Mouse (Mus musculus): ENCODE results near the gene Rere.

Rere gene

DNA sequence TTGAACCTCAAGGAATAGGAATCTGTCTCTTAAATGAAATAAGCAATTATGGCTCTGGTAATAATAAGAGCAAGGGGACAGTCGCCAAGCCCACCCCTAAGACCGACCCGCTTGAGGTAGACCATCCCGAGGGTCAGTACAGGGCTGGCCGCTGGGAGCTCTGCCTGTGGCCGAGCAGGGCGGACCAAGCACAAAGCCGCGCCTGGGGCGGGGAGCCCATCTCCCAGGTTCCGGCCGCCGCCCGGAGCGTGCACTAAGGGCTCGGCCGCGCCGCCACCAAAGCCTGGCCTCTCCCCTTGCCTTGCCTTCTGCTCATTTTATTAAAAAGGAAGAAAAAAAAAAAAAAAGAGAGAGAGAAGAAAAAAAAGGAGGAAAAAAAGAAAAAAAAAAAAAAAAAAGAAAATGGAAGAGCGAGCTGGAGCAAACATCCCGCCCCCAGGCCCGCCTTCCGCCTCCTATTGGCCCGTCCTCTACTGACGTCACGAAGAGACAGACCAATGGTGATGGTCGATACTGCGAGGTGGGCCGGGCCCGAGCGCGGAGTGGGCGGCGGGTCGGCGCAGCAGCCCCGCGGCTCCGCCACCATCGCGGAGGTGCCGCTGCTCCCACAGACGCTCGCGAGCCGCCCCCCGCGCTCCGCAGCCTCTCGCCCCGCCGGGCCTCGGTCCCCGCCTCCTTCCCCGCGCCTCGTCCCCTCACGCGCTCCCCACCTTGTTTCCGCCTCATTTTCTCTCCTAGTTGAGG is at the start of gene Rere:
TSS of gene Rere (plus strand) at position 629 of the 744 bp plus-strand sequence.
- DNase-seq (ENCODE audit: low read depth), result peak; percentile 92

DNA sequence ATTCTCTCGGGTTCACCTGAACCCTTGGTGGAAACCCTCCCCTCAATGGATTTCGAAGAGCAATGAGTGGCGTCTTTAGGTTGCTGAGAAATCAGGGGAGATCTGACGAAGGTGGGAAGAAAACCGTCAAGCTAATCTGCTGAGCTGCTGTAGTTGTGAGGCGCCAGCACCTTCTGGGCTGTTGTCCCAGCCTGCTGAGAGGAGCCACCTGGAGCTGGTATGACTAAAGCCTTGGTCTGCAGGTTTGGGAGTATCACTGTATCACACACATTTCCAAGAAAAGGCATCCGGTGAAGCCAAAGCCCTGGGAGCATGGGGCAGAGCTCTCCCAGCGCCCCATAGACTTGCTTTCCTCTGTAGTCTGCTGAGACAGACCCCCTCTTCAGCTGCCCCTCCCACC is 49.6 kb upstream of the Rere start:
- DNase-seq (ENCODE audit: low read depth), result no peak

DNA sequence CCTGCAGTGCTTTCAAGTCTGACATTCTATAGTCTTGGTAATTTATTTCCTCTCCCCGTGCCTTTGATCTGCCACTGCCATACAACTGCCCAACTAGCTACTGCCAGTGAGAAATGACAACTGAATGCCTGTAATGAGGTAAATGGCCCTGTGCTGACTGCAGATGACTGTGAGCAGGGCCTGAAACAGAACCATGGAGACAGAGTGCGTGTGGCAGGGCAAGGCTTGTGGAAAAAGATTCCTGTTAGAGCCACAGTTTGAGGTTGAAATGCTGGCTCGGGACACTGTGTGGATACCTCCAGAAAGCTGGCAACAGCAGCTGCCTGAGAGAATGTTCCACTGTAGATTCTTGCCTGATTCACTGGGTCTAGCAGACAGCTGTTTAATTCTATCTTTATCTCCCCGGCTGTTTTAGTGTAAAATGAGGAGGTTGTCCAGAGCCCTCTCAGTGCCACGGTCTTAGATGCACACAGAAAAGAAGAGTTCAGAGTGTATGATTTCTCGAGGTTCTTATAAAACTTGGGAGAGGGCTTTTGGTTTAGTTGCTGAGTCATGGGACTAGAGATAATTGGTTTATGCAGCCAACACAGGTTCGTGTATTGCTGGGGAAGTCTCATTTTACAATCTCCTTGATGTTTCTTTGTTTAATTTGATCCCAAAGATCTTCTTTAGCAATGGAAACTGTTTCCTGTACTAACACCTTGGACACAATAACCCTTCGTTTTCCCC is 46.7 kb upstream of the Rere start:
- no peak for DNase-seq (ENCODE audit: low read depth)

DNA sequence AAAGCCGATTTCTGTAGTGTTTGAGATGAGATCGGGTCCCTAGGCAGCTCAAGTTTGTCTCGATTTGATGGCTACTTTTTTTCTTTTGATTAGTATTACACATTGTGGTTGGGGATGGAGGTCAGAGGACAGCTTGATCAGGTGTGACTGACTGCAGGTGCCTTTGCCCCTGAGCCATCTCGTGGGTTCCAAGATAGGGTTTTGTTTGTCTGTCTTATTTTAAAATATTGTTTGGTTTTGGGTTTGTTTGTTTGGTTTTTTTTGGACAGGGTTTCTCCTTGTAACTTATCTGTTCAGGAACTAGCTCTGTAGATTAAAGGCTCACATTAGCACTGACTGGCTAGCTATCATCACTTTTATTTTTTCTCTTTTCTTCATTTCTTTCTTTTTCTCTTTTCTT is 45.9 kb upstream of the Rere start:
- no peak for DNase-seq (ENCODE audit: low read depth)

DNA sequence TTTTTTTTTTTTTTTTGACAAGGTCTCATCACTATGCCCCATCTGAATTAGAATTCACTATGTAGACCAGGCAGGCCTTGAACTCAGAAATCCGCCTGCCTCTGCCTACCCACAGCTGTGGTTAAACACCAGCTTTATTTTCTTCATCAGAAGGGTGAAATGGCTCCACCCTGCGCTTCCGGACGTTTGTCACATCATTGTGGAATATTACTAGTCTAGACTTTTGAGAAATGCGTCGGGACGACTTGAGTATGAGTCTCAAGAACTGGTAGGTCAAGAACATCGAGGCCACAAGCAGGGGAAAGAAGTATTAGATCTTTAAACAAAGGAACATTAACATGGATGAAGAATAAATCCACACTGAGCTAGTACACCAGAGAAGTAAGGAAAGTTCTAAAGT is 45.4 kb upstream of the Rere start:
- no peak for DNase-seq (ENCODE audit: low read depth)

DNA sequence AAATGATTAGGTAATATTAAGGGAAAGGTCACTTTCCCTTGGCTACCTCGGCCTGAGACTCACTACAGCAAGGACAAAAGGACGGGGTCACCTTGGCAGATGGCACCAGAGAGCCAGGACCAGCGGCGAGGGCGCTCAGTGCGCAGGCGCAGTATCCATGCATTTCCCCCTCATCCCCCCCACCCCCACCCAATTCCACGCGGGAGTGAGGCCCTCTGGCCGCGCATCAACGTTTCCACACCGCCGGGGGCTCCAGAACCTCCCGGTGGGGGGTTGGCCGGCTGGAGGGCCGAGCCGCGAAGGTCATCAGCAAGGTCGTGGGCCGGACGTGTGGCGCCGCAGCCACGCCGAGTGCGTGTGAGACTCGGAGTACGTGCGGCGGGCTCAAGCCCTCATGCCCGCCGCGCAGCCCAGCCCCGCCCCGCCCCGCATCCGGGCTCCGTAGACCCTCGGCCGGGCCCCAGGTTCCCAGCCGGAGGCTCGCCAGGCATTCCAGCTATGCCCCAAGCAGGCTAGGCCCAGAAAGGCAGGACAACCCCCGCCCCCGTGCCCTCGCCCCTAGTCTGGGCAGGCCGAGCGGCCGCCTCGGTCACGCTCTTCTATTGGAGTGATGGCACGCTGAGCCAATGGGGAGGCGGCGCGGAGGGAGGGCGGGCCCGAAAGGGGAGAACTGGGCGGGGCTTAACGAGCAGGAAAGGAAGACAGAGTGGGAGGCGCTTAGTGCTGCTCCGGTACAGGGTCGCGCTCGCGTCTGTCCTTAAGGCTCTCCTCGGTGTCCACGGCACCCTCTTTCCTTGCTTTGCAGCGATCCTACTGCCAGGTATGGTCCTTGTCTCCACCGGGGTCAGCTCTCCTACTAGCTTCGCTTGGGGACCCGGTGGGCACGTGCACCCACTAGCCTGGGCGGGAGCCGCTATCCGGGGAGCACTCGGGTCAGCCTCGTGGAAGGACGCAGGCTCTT is 44.6 kb upstream of the Rere start, which contains the start of gene Eno1:
TSS of gene Eno1 (plus strand) at position 201 of the 961 bp plus-strand sequence.
- DNase-seq (ENCODE audit: low read depth), result peak; percentile 97

DNA sequence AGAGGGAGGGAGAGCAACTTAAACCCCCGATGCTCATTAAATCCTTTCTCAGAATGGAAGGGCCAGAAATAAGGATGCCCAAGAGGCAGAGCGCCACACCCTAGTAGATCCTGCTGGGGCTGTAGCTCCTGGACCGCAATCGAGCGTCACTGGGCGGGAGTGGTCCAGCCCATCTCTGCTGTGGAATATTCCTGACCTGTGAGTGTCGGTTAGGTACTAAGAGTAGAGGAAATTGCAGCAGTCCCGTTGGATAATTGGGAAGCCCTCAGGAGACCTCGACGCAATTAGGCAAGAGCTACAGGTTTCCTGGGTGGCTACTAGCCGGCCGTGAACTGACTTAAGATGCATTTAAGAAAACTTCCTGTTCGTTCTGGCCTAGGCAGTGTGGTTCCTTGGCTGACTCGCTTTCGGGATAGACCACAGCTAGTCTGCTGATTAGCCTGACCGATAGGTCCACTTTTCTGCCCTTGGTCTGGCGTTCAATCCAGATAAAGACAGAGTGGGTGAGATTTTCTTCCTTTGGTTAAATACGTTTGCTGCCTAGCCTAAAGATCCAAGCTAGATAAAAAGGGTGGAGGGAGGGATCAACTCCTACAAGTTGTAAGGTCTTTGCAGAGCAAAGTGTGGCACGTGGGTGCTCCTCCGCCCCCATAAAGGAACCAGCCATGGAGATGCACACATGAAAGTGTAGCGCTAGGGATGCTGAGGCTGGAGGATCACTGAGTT is 43.6 kb upstream of the Rere start:
- no peak for DNase-seq (ENCODE audit: low read depth)

DNA sequence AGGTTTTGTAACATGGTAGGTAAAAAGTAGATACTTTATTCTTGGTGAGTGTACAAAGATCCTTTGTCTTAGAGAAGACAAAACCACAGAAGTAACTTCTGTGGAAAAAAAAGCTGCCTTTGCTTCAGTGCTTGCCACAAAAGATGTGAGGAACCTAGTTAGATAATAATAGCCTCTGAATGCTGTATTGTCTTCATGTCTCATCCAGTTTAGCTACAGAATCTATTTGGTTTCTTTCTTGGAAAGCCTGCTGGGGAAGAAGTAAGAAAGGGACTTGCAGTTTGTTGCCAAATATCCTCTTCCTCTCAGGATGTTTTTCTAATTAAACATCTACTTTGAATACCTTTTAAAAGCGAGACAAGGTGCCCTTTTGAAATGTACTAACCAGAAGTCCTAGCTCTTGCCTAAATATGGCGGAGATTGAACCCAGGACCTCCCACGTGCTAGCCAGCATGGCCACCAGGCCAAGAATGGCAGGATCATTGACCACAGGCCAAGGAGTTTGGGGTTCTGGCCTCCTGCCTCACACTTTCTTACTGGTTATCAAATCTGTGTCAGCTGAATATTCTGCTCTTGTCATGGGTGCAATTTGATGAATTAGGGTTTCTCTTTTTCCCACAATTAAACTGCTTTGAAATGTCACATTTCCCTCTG is 42.9 kb upstream of the Rere start:
- DNase-seq (ENCODE audit: low read depth), result no peak

DNA sequence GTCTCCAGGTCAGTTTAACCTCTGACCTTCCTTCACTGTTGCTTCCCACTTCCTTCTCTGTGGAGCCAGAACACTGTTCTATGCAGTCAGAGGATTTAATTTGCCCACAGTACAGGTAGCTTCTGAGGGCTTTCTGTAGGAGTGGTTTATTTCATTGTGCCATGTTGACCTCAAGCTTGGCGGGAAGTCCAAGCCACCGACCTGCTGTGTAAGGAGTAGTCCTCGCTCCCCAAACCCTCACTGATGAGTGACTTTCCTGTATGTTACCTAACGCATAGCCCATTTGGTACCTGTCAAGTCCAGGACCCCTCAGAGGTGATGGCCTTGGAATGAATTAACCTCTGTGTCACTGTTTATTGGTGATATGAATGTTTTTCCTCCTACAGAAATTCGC is 42.4 kb upstream of the Rere start:
- no peak for DNase-seq (ENCODE audit: low read depth)

DNA sequence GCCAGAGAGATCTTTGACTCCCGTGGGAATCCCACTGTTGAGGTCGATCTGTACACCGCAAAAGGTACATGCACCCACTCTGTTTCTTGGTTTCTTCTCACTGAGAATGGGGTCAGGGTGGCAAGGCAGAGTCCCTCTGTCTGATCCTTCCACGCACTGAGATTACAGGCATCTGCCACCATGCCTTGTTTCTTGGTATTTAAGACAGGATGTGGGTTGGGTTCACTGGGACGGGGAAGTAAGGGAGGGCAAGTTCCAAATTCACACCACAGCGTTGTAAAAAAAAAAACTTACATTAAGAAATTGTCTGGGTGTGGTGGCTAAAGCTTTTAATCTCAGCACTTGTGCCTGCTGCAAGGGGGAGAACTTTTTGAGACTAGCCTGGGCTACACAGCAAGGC is 41.9 kb upstream of the Rere start:
- DNase-seq (ENCODE audit: low read depth), result no peak

DNA sequence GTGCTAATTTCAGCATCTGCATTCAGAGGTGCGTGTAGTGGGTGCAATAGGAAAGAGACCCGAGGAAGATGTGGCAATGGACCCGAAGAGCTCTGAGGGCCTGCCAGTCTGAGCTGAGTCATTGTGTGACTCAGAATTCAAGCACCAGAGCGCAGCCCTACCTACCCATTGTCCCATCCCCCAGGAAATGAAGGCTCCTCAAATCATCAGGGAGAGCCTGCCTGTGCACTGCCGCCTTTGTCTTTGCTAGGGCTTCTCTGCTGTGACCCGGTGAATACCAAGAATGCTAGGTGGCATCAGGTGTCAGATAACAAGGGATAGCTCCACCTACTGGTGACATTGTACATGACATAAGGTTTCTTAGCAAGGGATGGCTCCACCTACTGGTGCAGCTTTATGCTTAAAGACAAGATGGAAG is 41.5 kb upstream of the Rere start:
- DNase-seq (ENCODE audit: low read depth), result peak; percentile 91

DNA sequence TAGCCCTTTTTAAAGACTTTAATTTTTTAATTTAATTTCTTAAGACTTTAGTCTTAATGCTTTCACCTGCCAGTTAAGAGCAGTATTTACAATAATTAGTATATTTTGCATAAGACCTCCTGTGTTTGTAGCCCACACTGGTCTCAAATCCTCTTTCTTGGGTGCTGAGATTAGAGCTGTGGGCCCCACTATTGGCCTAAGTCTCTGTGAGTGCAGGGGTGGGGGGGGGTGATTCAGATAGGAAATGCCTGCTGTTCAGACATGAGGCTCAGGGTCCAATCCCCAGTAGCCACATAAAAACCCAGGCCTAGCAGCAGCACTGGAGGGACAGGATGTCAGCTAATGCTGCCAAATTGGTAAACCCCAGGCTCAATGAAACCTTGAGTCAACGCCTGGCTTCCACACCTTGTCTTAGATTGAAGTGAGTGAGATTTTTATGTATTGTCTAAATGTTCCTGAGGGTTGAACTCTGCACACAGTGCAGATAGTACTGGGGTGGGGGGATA is 41.0 kb upstream of the Rere start:
- DNase-seq (ENCODE audit: low read depth), result no peak

DNA sequence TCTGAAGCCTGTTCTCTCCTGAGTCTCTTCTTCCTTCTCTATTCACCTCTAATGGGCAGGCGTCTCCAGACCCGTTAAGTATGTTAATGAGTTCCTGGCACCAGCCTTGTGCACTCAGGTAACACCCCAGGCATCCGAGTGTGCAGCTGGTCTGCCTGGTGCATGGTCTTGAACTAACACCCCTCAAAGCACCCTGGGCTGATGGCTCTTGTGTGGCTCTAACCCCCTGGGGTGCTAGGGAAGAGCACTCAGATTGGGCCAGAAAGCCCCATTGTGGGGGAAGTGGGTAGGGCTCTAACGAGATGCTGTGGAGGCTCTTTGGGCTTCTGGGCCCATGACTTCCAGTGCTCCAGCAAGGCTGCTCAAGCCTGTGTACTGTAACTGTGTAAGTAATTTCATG is 39.7 kb upstream of the Rere start:
- DNase-seq (ENCODE audit: low read depth), result no peak

DNA sequence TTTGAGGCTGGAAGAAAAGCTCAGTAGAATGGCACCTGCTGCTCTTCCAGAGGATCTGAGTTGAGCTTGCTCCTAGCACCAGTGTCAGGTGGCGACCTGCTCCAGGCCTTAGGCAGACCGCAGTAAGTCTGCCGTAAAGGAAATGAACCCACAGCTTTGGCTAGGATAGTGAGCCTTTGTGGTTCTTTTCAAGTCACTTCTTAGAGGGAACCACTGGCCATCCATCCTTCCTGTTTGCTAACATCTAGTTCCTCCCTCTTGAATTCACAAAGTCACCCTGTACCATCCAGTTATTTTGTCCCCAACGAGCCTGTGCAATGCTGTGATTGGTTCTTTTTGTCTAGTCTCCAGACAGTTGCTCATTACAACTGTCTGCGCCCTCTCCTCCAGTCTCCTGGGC is 38.7 kb upstream of the Rere start:
- no peak for DNase-seq (ENCODE audit: low read depth)

DNA sequence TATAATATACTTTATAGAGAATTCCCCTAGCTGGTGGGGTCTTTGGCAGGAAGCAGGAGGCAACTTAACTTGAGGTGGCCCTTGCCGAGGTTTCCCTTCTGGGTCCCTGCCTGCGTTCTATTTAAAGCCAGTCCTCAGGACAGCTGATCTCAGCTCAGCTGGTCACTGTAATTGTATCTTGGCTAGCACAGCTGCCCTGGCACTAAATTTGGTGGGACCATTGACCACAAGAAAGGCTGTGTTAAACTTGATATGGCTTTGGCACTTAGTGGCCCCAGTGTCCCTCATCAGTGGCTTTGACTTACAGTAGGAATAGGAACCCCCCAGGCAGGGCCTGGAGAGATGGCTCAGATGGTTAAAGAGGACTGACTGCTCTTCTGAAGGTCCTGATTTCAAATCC is 35.6 kb upstream of the Rere start:
- no peak for DNase-seq (ENCODE audit: low read depth)

DNA sequence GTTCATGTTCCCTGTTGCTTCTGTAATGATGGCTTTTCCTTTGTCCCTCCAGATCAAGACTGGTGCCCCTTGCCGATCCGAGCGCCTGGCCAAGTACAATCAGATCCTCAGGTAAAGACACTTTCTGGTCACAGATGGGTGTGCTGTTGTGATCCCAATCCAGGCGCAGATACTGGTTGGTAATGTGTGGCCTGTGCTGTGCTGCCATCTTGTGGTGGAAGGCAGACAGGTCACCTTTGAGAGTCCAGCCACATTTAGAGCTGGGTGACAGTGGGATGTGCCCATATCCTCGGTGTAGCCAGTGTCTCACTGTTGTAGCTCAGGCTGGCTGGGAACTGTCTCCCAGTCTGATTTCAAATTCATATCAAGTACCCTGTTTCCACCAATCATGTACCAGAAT is 33.4 kb upstream of the Rere start:
- no peak for DNase-seq (ENCODE audit: low read depth)

DNA sequence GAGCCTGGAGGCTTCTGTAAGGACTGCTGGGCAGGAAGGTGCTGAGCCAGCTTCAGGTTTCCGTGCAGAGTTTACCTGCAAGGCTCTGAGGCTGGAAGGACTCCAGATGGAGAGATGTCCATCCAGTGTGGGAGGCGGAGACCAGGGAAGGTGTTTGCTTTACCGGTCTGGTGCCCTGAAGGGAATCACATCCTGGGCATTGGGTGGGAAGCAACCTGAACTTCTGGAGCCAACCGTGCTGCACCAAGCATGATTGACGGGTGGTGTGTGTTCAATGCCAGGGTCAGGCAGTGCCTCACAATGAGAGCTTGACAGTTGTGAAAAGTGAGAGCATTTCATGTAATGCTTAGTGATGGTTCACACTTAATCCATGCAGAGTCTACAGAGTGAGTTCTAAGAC is 32.5 kb upstream of the Rere start:
- no peak for DNase-seq (ENCODE audit: low read depth)

DNA sequence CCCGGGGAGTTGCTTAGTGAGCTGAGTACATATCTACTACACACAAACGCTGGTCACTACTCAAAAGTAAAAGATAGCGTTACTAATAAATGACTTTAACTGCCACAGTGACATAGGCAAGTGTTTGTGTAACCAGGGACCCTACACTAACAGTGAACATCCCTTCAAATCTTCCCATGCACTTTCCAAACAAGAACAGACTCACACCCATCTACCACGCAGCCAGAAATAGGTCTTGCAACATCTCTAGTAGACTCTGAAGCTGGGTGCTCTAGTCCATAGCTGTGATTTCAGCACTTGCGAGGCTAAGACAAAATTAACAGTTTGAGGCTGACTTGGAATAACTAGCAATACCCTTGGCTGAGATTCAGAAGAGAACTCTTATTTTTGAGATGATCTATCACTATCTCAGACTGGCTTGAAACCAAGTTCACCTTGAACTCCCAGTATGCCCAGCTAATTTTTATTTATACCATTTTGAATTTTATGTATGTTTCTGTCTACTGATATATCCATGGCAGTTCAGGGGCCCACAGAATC is 31.6 kb upstream of the Rere start:
- no peak for DNase-seq (ENCODE audit: low read depth)

DNA sequence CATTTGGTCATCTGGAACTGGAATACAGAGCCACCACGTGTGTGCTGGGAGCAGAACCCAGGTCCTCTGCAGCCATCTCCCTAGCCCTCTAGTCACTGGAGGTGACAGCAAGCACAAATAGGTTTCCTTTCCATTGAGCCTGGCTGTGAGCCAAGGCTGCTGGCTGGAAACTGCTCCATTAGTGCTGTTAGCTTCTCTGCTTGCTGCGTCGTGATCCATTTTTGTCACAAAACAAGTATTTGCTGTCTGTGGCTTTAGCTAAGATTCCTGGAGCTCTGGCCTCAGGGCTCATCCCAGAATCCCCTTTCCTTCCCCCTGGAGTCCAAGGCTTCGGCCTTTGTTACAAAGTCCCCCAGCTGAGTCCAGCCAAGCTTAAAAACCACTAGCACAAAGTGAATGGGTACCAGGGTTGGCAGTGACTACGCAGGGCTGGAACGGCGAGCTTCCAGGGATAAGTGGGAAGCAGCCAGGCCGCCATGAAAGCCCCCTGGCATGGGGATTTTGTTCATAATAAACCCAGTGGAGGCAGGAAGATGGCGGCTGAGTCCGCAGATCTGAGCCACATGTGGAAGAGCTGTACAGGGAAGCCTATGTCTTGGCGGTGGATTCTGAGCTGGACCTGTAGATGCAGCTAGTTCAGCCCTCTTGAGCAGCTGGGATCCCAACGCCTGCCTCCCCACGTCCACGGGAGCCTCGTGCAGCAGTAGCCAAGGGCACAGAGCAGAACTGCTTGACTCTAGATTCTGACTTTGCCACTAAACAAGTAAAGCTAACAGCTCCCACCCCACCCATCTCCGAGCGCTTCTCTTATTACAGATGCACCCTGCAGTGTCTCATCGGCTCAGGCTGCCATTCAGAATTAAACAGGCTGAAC is 30.7 kb upstream of the Rere start:
- DNase-seq (ENCODE audit: low read depth), result no peak

DNA sequence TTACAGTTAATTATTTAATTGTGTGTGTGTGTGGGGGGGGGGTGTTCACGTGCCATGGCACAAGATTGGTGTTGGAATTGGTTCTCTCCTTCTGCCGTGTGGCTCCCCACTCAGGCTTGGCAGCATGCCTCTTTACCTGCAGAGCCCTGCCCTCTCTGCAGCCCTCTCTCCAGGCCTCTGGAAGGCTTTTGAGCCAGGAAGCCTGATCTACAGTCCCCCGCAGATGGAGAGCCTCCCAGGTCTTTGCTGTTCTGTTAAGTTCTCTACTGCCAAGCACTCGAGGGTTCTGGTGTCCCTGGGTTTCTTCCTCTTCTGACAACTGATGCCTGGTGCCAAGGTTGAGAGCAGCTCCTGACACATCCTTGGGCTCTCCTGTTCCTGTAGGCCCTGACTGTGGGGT is 27.0 kb upstream of the Rere start:
- DNase-seq (ENCODE audit: low read depth), result no peak

All from c-Kit-positive CD71-negative TER-119-negative erythroid progenitor cells, embryonic 14.5 days (primary cell).